Mouse (Mus musculus) liver, postnatal 0 days (tissue): ENCODE measurements around the gene Syt2.

Experiments used
- CTCF ChIP-seq: sonication (generic); IDR thresholded peaks from 2 replicates; pipeline ENCODE4 v1.5.1; 2016; ENCODE audit warnings: antibody characterized with exemption, low read depth
- EP300 ChIP-seq: IDR thresholded peaks from 2 replicates; pipeline ENCODE4 v1.6.1; 2016; ENCODE audit warnings: antibody characterized with exemption, low read depth, mild to moderate bottlenecking

- no peak for TF ChIP-seq CTCF
- TF ChIP-seq EP300, result no peak
Observed at GRCm38 (mm10) chr1:134696302-134696701, 49.8 kb downstream of the Syt2 start.
